Mouse (Mus musculus) G1E (cell line): Measurements from ENCODE around the gene St3gal2.

ENCODE experiments used
- CTCF ChIP-seq: IDR thresholded peaks from 2 replicates; pipeline ENCODE4 v1.5.1; 2012; ENCODE audit warnings: low read depth, low read length, inconsistent platforms, mixed read lengths
- GATA1 ChIP-seq: IDR thresholded peaks from 2 replicates; pipeline ENCODE4 v1.6.1; 2012; ENCODE audit warnings: borderline replicate concordance, low read length, inconsistent platforms, mixed read lengths
- GATA2 ChIP-seq: IDR thresholded peaks from 2 replicates; pipeline ENCODE4 v1.6.1; 2012; ENCODE audit warnings: low read depth, low read length, inconsistent platforms, borderline replicate concordance

GRCm38 (mm10) chr8:110940682-110941452 is 21.1 kb downstream of the St3gal2 start:
- TF ChIP-seq CTCF: no peak
- no peak for TF ChIP-seq GATA1
- TF ChIP-seq GATA2: no peak
